27 mouse cellular contexts compared by ENCODE assay signal in genomic region chr6:135395375-135395774, GRCm38 (mm10).
"Had no signal": no experiment of that assay in that cellular context is flagged by ENCODE, and none has a peak within 500 bp of the region (broad histone marks: within the 10 kb centered on the region; RNA-seq: fewer than 3 reads in every experiment).

No protein-coding gene starts in this region.

- H3K4me2 ChIP-seq: limb, embryonic 12.5 days; limb, embryonic 13.5 days; limb, embryonic 15.5 days; liver, embryonic 11.5 days; liver, embryonic 12.5 days; liver, embryonic 13.5 days; liver, embryonic 15.5 days; lung, embryonic 14.5 days; lung, embryonic 15.5 days; midbrain, embryonic 11.5 days; midbrain, embryonic 12.5 days; midbrain, embryonic 13.5 days; midbrain, embryonic 15.5 days; neural tube, embryonic 12.5 days had no signal

- H3K4me3 ChIP-seq: limb, embryonic 10.5 days; limb, embryonic 12.5 days; limb, embryonic 13.5 days; limb, embryonic 15.5 days; liver, embryonic 12.5 days; liver, embryonic 13.5 days; liver, embryonic 15.5 days; lung, embryonic 15.5 days; megakaryocyte, embryonic 14.5 days; midbrain, embryonic 10.5 days; midbrain, embryonic 12.5 days; midbrain, embryonic 13.5 days; midbrain, embryonic 15.5 days; neural tube, embryonic 12.5 days had no signal

- DNase-seq: left cerebral cortex, postnatal 4 days; liver; liver, embryonic 13.5 days; liver, postnatal 0 days; lung, adult 18-20 months; lung, adult 2 months; lung, embryonic 14.5 days; lung, postnatal 10 days; lung, postnatal 14 days; lung, postnatal 36 days; lung, postnatal 4 days; midbrain, embryonic 14.5 days had no signal

- H3K36me3 ChIP-seq: limb, embryonic 10.5 days; limb, embryonic 12.5 days; limb, embryonic 13.5 days; limb, embryonic 15.5 days; liver, embryonic 12.5 days; liver, embryonic 13.5 days; liver, embryonic 15.5 days; lung, embryonic 15.5 days; midbrain, embryonic 10.5 days; midbrain, embryonic 12.5 days; midbrain, embryonic 13.5 days; midbrain, embryonic 15.5 days; neural tube, embryonic 12.5 days had no signal

- H3K27me3 ChIP-seq: limb, embryonic 12.5 days; limb, embryonic 13.5 days; limb, embryonic 15.5 days; liver, embryonic 12.5 days; liver, embryonic 13.5 days; liver, embryonic 15.5 days; lung, embryonic 15.5 days; midbrain, embryonic 12.5 days; midbrain, embryonic 13.5 days; midbrain, embryonic 15.5 days; neural tube, embryonic 12.5 days had no signal
